Mouse (Mus musculus) limb, embryonic 12.5 days (tissue): ENCODE results near the gene Mrtfb. TPM values are rescaled to one million over a fixed set of nuclear protein-coding genes. Genes with fewer than 3 reads are reported as not detected.

Experiments used
- ATAC-seq: fragments of 200-750 bp; cut with Nextera tagmentation; 2 replicates; pipeline ENCODE4 v1.8.0; 2017; ENCODE audit warnings: low read depth, moderate TSS enrichment; ENCODE audit not compliant: insufficient number of reproducible peaks, insufficient read depth, low FRiP score, low TSS enrichment
- H3K27ac ChIP-seq: fragments of 300-500 bp; sonication (generic); 2 replicates; pipeline ENCODE4 v1.5.1; 2016; ENCODE audit warnings: mild to moderate bottlenecking, moderate library complexity
- H3K27me3 ChIP-seq: fragments of 300-500 bp; sonication (generic); 2 replicates; pipeline ENCODE4 v1.6.1; 2016; ENCODE audit warnings: mild to moderate bottlenecking, moderate library complexity
- H3K36me3 ChIP-seq: fragments of 300-500 bp; sonication (generic); 2 replicates; pipeline ENCODE4 v1.6.1; 2016; ENCODE audit warnings: mild to moderate bottlenecking, moderate library complexity
- H3K4me1 ChIP-seq: fragments of 300-500 bp; sonication (generic); replicated peaks from 2 replicates; pipeline ENCODE4 v1.6.1; 2016
- H3K4me2 ChIP-seq: fragments of 300-500 bp; sonication (generic); 2 replicates; pipeline ENCODE4 v1.6.1; 2016; ENCODE audit warnings: mild to moderate bottlenecking, moderate library complexity
- H3K4me3 ChIP-seq: fragments of 300-500 bp; sonication (generic); replicated peaks from 2 replicates; pipeline ENCODE4 v1.5.1; 2016; ENCODE audit warnings: mild to moderate bottlenecking
- H3K9ac ChIP-seq: fragments of 300-500 bp; sonication (generic); replicated peaks from 2 replicates; pipeline ENCODE4 v1.6.1; 2016; ENCODE audit warnings: mild to moderate bottlenecking, moderate library complexity
- H3K9me3 ChIP-seq: fragments of 300-500 bp; sonication (generic); 2 replicates; pipeline ENCODE4 v1.6.1; 2016; ENCODE audit warnings: mild to moderate bottlenecking, moderate library complexity
- WGBS: fragments of 180-500 bp; shearing (Covaris S2); methylation state at CpG from one replicate; pipeline ENCODE4 v1.1.7; 2016; 5-methylcytosine and 5-hydroxymethylcytosine counted together
- polyA plus RNA-seq: library from polyadenylated mRNA; unstranded; fragments of >200 nt; fragmentation: Nextera tagmentation; extraction: Ambion mirVana; gene quantifications from 2 replicates; pipeline ENCODE4 v1.2.1, GENCODE M21; 2016

The Mrtfb gene
- polyA plus RNA-seq, 1 experiment from 2014 or later, result 23.1 TPM

GRCm38 (mm10) chr16:13240326-13240725 is 16.0 kb upstream of the Mrtfb start:
- no peak overlapping the region for H3K9ac ChIP-seq
- H3K36me3 ChIP-seq, result no peaks in the 10 kb centered on the region
- H3K4me2 ChIP-seq, result no peak overlapping the region
- H3K9me3 ChIP-seq, result no peaks in the 10 kb centered on the region
- H3K27me3 ChIP-seq, result no peaks in the 10 kb centered on the region
- no peak for ATAC-seq
- H3K27ac ChIP-seq, result no peak overlapping the region
- no peak overlapping the region for H3K4me3 ChIP-seq
- H3K4me1 ChIP-seq, result no peaks in the 10 kb centered on the region
- 72% methylated on average over 7 of the region's 7 CpGs for WGBS

GRCm38 (mm10) chr16:13245658-13246057 is 10.6 kb upstream of the Mrtfb start:
- Histone ChIP-seq H3K9me3 (no peaks in the 10 kb centered on the region), H3K27ac (no peak overlapping the region), H3K27me3 (no peaks in the 10 kb centered on the region), H3K4me2 (no peak overlapping the region), H3K36me3 (no peaks in the 10 kb centered on the region), H3K4me1 (no peaks in the 10 kb centered on the region), H3K9ac (no peak overlapping the region), H3K4me3 (no peak overlapping the region)
- 35% methylated on average over 4 of the region's 4 CpGs for WGBS
- ATAC-seq, result no peak

DNA sequence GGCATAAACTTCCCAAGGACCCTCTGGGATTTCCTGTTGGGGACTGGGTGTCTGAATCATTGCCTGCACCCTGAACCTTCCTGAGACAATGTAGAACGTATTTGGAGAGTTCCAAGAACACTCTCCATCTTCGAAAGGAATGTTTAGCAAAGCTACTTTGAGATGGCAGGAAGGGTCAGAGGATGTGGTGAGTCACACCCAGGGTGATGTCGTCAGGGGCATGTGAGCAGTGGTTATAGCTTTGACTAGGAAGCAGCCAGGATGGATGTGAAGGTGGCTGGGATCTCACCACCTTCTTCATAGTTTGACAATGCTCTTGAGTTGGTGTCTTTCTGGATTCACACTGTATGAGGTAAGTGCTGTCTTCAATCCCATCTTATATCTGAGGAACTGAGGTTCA is 9.4 kb upstream of the Mrtfb start:
- Histone ChIP-seq H3K9me3 (no peaks in the 10 kb centered on the region), H3K4me2 (no peak overlapping the region), H3K9ac (no peak overlapping the region), H3K4me1 (no peaks in the 10 kb centered on the region), H3K4me3 (no peak overlapping the region), H3K36me3 (no peaks in the 10 kb centered on the region), H3K27ac (no peak overlapping the region), H3K27me3 (peaks cover 3% of the 10 kb centered on the region; the same call in 1 of the 2 replicates)
- WGBS, result 65% methylated on average over 3 of the region's 3 CpGs
- ATAC-seq, result no peak

DNA sequence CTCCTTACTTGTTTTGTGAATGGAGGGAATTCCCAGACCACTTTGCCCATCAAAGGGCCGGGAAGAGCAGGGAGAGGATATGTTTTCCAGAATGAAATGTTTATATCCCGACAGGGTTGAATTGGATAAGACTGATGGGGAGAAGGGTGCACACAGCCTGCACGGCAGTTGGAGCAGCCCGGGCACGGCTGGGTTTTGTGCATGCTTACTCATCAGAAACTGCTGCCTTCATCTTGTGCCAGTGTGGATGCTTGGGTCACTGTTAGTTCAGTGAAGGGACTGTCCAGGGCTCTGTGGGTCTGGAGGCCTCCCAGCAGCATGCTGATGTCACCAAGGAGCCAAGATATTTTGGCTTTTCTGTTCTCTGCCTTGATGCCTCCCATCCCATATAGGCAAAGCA is 6.2 kb upstream of the Mrtfb start:
- no peaks in the 10 kb centered on the region for H3K36me3 ChIP-seq
- WGBS, result 76% methylated on average over 5 of the region's 5 CpGs
- H3K4me3 ChIP-seq, result no peak overlapping the region
- H3K9me3 ChIP-seq, result no peaks in the 10 kb centered on the region
- H3K4me2 ChIP-seq, result no peak overlapping the region
- no peaks in the 10 kb centered on the region for H3K4me1 ChIP-seq
- H3K9ac ChIP-seq, result no peak overlapping the region
- no peak for ATAC-seq
- H3K27ac ChIP-seq, result no peak overlapping the region
- peaks cover 3% of the 10 kb centered on the region; the same call in 1 of the 2 replicates for H3K27me3 ChIP-seq

- Histone ChIP-seq H3K27me3 (no peaks in the 10 kb centered on the region), H3K4me1 (peaks cover 10% of the 10 kb centered on the region), H3K4me2 (peak overlapping the region; percentile 79), H3K4me3 (peak overlapping the region; percentile 87), H3K9me3 (no peaks in the 10 kb centered on the region), H3K27ac (peak overlapping the region; percentile 89), H3K9ac (peak overlapping the region; percentile 95), H3K36me3 (no peaks in the 10 kb centered on the region)
- peak; percentile 72 for ATAC-seq
- 8% methylated on average over 47 of the region's 64 CpGs for WGBS
Observed at GRCm38 (mm10) chr16:13256667-13257527, 616 bp downstream of the Mrtfb start.

DNA sequence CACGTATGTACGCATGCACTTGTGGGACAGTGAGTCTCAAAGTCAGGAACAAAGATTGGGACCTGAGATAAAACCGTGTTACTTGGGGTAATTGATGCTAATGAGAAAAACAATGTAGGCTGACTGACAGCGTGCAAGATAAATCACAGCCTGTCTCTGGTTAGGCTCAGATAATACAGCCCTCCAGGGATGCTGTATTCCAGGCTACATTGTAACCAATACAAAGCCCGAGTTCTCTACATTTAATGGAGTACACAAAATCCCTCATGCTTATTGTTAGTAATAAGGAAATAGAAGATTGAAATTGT is 1.2 kb downstream of the Mrtfb start:
- H3K4me2 ChIP-seq, result peak overlapping the region; percentile 79
- no peak for ATAC-seq
- no peaks in the 10 kb centered on the region for H3K27me3 ChIP-seq
- peak overlapping the region; percentile 95 for H3K9ac ChIP-seq
- WGBS, result 40% methylated on average over 5 of the region's 5 CpGs
- H3K4me3 ChIP-seq, result peak overlapping the region; percentile 87
- peaks cover 10% of the 10 kb centered on the region for H3K4me1 ChIP-seq
- H3K36me3 ChIP-seq, result peaks cover 3% of the 10 kb centered on the region; the same call in 1 of the 2 replicates
- H3K27ac ChIP-seq, result no peak overlapping the region
- no peaks in the 10 kb centered on the region for H3K9me3 ChIP-seq

GRCm38 (mm10) chr16:13259026-13259425 is 2.7 kb downstream of the Mrtfb start:
- no peaks in the 10 kb centered on the region for H3K27me3 ChIP-seq
- 85% methylated on average over 2 of the region's 2 CpGs for WGBS
- no peak overlapping the region for H3K9ac ChIP-seq
- no peak for ATAC-seq
- H3K27ac ChIP-seq, result no peak overlapping the region
- peaks cover 10% of the 10 kb centered on the region for H3K4me1 ChIP-seq
- H3K4me3 ChIP-seq, result no peak overlapping the region
- peaks cover 3% of the 10 kb centered on the region; the same call in 1 of the 2 replicates for H3K36me3 ChIP-seq
- peaks cover 3% of the 10 kb centered on the region; the same call in 1 of the 2 replicates for H3K9me3 ChIP-seq
- no peak overlapping the region for H3K4me2 ChIP-seq

- ATAC-seq, result no peak
- Histone ChIP-seq H3K4me3 (no peak overlapping the region), H3K9me3 (peaks cover 3% of the 10 kb centered on the region; the same call in 1 of the 2 replicates), H3K4me1 (no peaks in the 10 kb centered on the region), H3K27me3 (no peaks in the 10 kb centered on the region), H3K27ac (no peak overlapping the region), H3K36me3 (peaks cover 51% of the 10 kb centered on the region), H3K4me2 (no peak overlapping the region), H3K9ac (no peak overlapping the region)
- 88% methylated on average over 3 of the region's 3 CpGs for WGBS
Observed at GRCm38 (mm10) chr16:13266312-13266711, 10.0 kb downstream of the Mrtfb start.

DNA sequence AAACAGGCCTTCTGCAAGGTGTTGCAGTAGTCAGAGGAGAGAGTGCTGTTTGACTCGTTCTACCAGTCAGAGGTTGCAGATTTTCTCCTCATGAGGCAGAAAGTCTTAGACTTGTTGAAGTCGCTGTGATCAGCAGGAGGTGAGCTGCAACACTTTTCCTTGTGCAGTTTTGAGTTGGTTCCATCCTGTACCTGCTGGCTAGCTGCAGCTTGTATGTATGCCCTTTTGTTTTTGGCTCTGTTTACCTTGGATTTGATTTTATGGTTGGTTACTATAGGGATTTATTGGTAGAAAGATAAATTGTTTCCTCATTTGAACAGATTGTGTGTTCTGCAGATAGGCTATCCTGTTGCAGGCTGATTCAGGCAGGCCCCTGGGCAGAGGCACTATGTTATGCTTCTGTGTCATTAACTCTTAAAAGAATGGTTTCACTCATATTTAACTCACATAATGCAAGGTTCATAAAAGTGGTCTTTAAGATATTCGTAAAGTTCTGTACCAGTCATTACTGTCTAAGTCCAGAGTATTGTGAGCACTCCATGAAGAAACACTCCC is 11.1 kb downstream of the Mrtfb start:
- Histone ChIP-seq H3K4me1 (no peaks in the 10 kb centered on the region), H3K4me2 (no peak overlapping the region), H3K9me3 (peaks cover 3% of the 10 kb centered on the region; the same call in 1 of the 2 replicates), H3K27ac (no peak overlapping the region), H3K27me3 (no peaks in the 10 kb centered on the region), H3K4me3 (no peak overlapping the region), H3K9ac (no peak overlapping the region), H3K36me3 (peaks cover 54% of the 10 kb centered on the region)
- 80% methylated on average over 3 of the region's 3 CpGs for WGBS
- no peak for ATAC-seq

DNA sequence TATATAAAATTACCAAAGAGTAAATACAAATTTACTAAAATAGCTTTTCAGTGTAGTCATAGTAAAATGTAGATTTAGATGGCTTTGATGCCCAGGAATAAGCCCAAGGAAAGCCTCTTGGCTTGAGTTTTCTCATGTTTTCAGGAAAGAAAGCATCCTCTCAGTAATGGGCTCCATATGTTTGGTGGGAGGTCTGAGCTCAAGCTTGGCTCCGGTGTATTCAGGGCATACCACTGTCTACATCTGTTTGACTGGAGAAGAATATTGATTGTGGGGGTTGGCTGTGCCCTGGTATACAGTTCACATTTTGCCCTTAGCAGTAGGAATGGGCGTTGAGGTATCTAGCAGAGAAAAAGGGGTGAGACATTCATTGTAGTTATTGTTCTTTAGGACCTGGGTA is 13.1 kb downstream of the Mrtfb start:
- Histone ChIP-seq H3K9ac (no peak overlapping the region), H3K36me3 (peaks cover 53% of the 10 kb centered on the region), H3K4me3 (no peak overlapping the region), H3K4me2 (no peak overlapping the region), H3K4me1 (no peaks in the 10 kb centered on the region), H3K27me3 (no peaks in the 10 kb centered on the region), H3K9me3 (no peaks in the 10 kb centered on the region), H3K27ac (no peak overlapping the region)
- WGBS, result 66% methylated on average over 2 of the region's 2 CpGs
- ATAC-seq, result no peak

DNA sequence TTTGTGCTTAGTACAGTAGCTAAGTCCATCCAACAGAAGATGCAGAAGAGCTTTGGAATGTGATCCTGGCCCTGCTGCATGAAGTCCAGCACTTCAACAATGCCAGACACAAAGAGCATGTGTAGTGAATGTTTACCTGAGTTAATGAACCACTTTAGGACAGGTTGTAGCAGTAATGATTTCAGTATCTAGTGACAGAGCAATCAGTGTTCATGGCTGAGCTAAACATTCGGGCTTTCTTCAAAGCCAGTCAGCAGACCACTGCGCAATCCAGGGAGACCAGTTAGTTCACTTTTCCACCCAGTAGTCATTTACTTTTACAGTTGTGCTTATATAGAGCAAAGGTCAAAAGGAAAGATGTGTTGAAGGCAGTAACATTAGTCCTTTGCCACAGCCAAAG is 20.0 kb downstream of the Mrtfb start:
- no peak overlapping the region for H3K4me2 ChIP-seq
- WGBS, result 52% methylated on average over 2 of the region's 2 CpGs
- H3K27me3 ChIP-seq, result no peaks in the 10 kb centered on the region

More for the DNA sequence above, 20.0 kb downstream of the Mrtfb start:
- no peak overlapping the region for H3K4me3 ChIP-seq
- H3K36me3 ChIP-seq, result peaks cover 17% of the 10 kb centered on the region; the same call in 1 of the 2 replicates
- peaks cover 12% of the 10 kb centered on the region for H3K4me1 ChIP-seq
- no peak overlapping the region for H3K9ac ChIP-seq
- ATAC-seq, result no peak
- no peaks in the 10 kb centered on the region; the same call in 1 of the 2 replicates for H3K9me3 ChIP-seq
- H3K27ac ChIP-seq, result no peak overlapping the region
